Mouse (Mus musculus) activated CD4-positive, CD25-positive, alpha-beta regulatory T cell, adult 4 months (primary cell): ENCODE results near the gene Mmp14. TPM values are rescaled to one million over a fixed set of nuclear protein-coding genes. Genes with fewer than 3 reads are reported as not detected.

Experiments
- ATAC-seq: one replicate; pipeline ENCODE4 v1.8.0; 2017
- polyA plus RNA-seq, 2 experiments: library from polyadenylated mRNA; unstranded; fragments of 100-300 nt; shearing (Covaris generic); gene quantifications; one replicate each; pipeline ENCODE4 v1.2.1; 2017

Gene Mmp14
- under 1 TPM; 0.24 to 0.25 TPM for polyA plus RNA-seq

- no peak for ATAC-seq
These were observed at the start of gene Mmp14 for GRCm38 (mm10) chr14:54431334-54432077. Gene Mmp14 (plus strand): TSS chr14:54431612.

DNA sequence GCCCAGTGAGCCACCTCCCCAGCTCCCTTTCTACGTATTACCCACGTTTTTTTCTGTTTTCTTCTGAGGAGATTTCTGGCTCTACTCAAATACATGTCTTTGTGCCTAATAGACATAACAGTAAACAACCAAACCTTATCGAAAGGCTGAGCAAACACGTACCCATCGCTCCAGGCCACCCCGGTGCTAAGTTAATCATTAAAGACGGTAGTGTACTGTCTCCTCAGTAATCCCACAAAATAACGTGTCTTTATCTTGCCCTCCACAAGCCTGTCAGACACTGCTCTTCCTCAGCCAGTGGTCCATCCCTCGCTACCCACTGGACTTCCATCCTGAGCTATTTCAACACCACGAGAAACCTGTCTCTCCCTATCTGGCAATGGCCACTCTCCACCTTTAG, 49.6 kb upstream of the Mmp14 start:
- ATAC-seq: no peak

DNA sequence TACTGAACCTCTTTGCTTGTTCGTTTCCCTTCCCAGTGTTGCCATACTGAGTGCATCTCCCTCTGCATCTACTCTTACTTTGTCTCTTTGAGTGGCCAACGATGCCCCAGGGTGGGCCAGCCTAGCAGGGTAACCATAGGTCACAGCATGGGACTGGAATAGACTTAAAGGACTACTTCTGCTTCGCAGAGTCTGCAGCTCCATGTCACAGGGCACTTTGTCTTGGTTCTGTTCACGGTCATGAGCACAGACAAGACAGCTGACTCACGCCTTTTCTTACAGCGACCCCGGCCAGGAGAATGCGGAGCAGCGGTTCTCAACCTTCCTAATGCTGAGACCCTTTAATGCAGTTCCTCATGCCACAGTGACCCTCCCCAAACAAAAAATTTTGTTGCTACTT, 48.8 kb upstream of the Mmp14 start:
- no peak for ATAC-seq

DNA sequence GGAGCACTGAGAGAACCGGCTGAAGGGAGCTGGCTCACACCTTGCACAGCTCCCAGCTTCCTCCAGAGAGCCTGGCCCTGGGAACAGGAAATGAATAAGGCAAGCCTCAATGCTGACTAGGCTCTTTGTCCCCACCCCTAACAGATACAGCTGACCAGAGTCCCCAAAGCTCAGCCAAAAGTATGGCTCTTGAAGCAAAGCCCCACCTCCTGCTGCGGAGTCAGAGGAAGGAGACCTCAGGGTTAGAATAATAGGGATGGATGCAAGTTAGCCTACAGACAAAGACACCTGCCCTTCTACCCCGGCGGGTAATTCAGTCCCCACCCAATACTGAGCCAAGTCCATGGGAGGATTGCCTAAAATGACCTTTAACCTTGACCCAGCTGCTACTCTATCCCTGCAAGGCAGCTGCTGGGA, 48.0 kb upstream of the Mmp14 start:
- ATAC-seq: no peak

GRCm38 (mm10) chr14:54384396-54384795, 47.0 kb upstream of the Mmp14 start:
- no peak for ATAC-seq

- ATAC-seq: no peak
These were observed 45.3 kb upstream of the Mmp14 start for GRCm38 (mm10) chr14:54385968-54386618.

GRCm38 (mm10) chr14:54387546-54387945, 43.9 kb upstream of the Mmp14 start:
- no peak for ATAC-seq

GRCm38 (mm10) chr14:54390843-54391242, 40.6 kb upstream of the Mmp14 start:
- ATAC-seq: no peak

- no peak for ATAC-seq
These were observed 37.6 kb upstream of the Mmp14 start for GRCm38 (mm10) chr14:54393794-54394193.

DNA sequence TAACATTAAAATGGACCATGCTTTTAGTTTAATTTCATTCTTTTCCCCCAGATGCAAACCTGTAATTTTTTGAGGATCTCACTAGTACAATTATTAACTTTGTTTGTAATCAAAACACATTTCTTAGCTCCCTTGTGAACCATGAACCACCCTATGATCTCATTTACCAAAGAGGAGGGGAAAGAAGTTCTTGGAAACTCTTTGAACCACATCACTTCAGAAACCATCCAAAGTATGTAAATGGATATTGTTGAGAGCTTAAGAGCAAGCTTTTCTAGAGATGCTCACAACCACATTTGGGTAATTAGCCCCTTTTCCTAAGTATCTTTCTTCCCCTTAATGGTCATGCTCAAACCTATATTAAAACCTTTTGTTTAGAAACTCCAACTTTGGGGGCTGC, 37.1 kb upstream of the Mmp14 start:
- no peak for ATAC-seq

DNA sequence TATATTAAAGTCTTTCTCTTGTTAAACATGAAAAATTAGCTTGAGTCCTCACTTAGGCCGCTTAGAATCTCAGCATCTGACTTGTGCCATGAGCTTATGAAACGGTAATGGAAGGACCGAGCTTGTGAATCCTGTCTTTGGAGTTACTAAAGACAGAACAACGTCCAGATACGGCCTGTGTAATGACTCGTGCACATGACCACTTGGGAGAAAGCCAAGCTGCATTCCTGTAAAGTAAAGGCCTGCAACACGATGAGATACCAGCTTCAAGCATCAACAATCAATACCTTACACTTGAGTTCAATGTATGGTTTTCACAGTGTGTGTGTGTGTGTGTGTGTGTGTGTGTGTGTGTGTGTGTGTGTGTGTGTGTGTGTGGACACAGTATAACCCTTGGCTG, 34.7 kb upstream of the Mmp14 start:
- ATAC-seq: no peak

- peak; percentile 38 for ATAC-seq
These were observed 33.4 kb upstream of the Mmp14 start for GRCm38 (mm10) chr14:54397872-54398527.

DNA sequence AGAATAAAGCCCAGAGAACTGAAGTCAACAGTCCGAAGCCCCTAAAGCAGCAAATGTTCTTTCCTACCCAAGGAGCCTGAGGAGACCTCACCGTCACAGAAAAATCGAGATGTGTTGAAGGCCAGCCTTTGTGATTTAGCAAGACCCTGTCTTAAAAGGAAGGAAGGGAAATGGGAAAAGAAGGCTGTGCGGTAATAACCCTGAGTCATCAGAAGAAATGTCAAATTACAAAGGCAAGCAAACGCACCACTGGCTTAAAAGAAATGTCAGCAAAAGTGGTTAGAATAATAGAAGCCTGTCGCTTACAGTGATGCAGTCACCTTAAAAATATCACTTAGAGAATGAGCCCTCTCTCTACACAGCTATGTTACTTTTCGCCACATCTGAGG, 32.9 kb upstream of the Mmp14 start:
- ATAC-seq: peak; percentile 35

- peak; percentile 83 for ATAC-seq
These were observed 32.5 kb upstream of the Mmp14 start for GRCm38 (mm10) chr14:54398921-54399382.

- no peak for ATAC-seq
These were observed 29.7 kb upstream of the Mmp14 start for GRCm38 (mm10) chr14:54401723-54402122.

DNA sequence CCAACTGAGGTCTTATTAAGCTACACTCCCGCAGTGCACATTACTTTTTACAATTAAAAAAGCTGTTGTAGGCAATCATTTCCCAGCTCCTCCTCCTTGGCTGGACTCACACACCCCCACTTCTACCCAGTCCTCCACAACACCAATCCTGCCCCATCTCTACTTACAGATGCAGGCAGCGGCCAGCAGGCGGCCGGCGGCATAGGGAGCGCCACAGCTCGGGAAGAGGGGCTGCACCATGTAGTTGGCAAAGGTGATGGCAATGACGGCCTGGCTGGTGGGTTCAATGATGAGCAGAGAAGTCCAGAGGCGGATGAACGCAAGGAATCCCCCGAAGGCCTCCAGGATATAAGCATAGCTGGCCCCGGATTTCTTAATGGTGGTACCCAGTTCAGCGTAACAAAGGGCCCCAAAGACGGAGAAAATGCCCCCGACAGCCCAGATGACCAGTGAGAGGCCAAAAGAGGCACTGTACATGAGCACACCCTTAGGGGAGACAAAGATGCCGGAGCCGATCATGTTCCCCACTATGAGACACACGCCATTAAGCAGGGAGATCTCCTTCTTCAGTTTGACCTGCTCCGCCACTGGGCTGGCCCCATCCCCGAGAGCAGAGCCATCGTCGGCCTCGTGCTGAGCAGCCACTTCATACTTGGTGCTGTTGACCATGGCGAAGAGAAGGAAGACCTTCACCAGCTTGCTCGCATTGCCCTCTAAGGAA, 22.9 kb upstream of the Mmp14 start:
- no peak for ATAC-seq

GRCm38 (mm10) chr14:54409057-54409645, 22.3 kb upstream of the Mmp14 start:
- no peak for ATAC-seq

GRCm38 (mm10) chr14:54409980-54410810, 21.2 kb upstream of the Mmp14 start:
- ATAC-seq: no peak

GRCm38 (mm10) chr14:54412000-54412576, 19.3 kb upstream of the Mmp14 start:
- no peak for ATAC-seq

GRCm38 (mm10) chr14:54412629-54413170, 18.7 kb upstream of the Mmp14 start:
- ATAC-seq: peak; percentile 32
